Mouse (Mus musculus) lung, embryonic 15.5 days (tissue): ENCODE results near the gene Rufy4. TPM values are rescaled to one million over a fixed set of nuclear protein-coding genes. Genes with fewer than 3 reads are reported as not detected.
A peak's percentile ranks its signal among the peaks of the same experiment; 100 is the strongest.

Source experiments
- ATAC-seq: fragments of 200-750 bp; cut with Nextera tagmentation; 2 replicates; pipeline ENCODE4 v1.8.0; 2017; ENCODE audit warnings: moderate number of reproducible peaks, borderline replicate concordance; ENCODE audit not compliant: low FRiP score, low TSS enrichment; ENCODE audit errors: extremely low read depth
- H3K27ac ChIP-seq: fragments of 300-500 bp; sonication (generic); 2 replicates; pipeline ENCODE4 v1.5.1; 2015; ENCODE audit warnings: moderate library complexity, mild to moderate bottlenecking, inconsistent platforms
- H3K27me3 ChIP-seq: fragments of 300-500 bp; sonication (generic); 2 replicates; pipeline ENCODE4 v1.6.1; 2015; ENCODE audit warnings: inconsistent platforms
- H3K36me3 ChIP-seq: fragments of 300-500 bp; sonication (generic); 2 replicates; pipeline ENCODE4 v1.6.1; 2015; ENCODE audit warnings: inconsistent platforms
- H3K4me1 ChIP-seq: fragments of 300-500 bp; sonication (generic); 2 replicates; pipeline ENCODE4 v1.6.1; 2015; ENCODE audit warnings: inconsistent platforms
- H3K4me2 ChIP-seq: fragments of 300-500 bp; sonication (generic); 2 replicates; pipeline ENCODE4 v1.6.1; 2015; ENCODE audit warnings: inconsistent platforms, mild to moderate bottlenecking, moderate library complexity
- H3K4me3 ChIP-seq: fragments of 300-500 bp; sonication (generic); 2 replicates; pipeline ENCODE4 v1.5.1; 2015; ENCODE audit warnings: mild to moderate bottlenecking, inconsistent platforms
- H3K9ac ChIP-seq: fragments of 300-500 bp; sonication (generic); 2 replicates; pipeline ENCODE4 v1.6.1; 2015; ENCODE audit warnings: inconsistent platforms
- H3K9me3 ChIP-seq: fragments of 300-500 bp; sonication (generic); 2 replicates; pipeline ENCODE4 v1.6.1; 2016; ENCODE audit warnings: inconsistent platforms
- WGBS: fragments of 180-500 bp; shearing (Covaris S2); methylation state at CpG from one replicate; pipeline ENCODE4 v1.1.7; 2015; 5-methylcytosine and 5-hydroxymethylcytosine counted together
- polyA plus RNA-seq: library from polyadenylated mRNA; unstranded; fragments of >200 nt; fragmentation: Nextera tagmentation; extraction: Ambion mirVana; gene quantifications from 2 replicates; pipeline ENCODE4 v1.2.1, GENCODE M21; 2015

Gene Rufy4
- 0.35 and 0.41 TPM in 2 replicates for polyA plus RNA-seq

DNA sequence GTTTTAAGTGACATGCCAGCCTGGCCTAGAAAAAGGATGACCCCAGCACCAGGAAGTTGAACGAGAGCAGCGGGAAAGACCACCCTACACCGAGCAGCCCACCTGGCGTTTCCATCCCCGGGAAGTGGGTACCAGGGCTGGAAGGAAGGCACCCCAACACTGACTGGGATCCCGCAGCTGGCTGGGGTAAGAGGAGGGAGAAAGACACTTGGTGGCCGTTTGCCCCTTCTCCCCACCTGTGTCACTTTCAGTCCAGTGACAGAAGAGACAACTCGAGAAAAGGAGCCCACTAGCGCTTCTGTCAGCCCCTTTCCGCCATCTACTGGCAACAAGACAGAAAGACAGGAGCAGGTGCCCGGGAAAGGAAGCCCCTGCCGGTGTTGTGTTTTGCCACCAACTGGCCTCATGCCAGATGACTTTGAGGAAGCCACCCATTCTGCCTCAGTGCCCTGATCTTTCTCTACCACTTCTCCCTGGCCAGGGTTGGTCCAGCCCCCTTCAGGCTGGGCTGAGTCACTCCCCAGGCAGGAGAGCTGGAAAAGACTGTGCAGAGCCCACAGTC, at the start of gene Rufy4:
TSS of gene Rufy4 (plus strand) at position 551 of the 562 bp plus-strand sequence.
- H3K4me3 ChIP-seq = peak within 1 kb of the TSS; percentile 57
- H3K9me3 ChIP-seq = no peaks in the 10 kb centered on the region
- peak within 1 kb of the TSS; percentile 58 for H3K27ac ChIP-seq
- peaks cover 14% of the 10 kb centered on the region; the same call in 1 of the 2 replicates for H3K27me3 ChIP-seq
- no peaks in the 10 kb centered on the region for H3K36me3 ChIP-seq
- peak within 1 kb of the TSS; percentile 95 for H3K4me2 ChIP-seq
- H3K9ac ChIP-seq = peak within 1 kb of the TSS; percentile 66
- peak; percentile 39; the same call in 1 of the 2 replicates for ATAC-seq
- H3K4me1 ChIP-seq = peaks cover 38% of the 10 kb centered on the region
- under 1% methylated on average over 12 of the region's 12 CpGs for WGBS

- H3K4me2 ChIP-seq = no peak overlapping the region
- 48% methylated on average over 4 of the region's 4 CpGs for WGBS
- no peak for ATAC-seq
Observed at GRCm38 (mm10) chr1:74076230-74076629, 49.1 kb upstream of the Rufy4 start.

GRCm38 (mm10) chr1:74077353-74077752, 48.0 kb upstream of the Rufy4 start:
- Histone ChIP-seq H3K27me3 (no peaks in the 10 kb centered on the region), H3K4me2 (no peak overlapping the region), H3K36me3 (no peaks in the 10 kb centered on the region), H3K27ac (no peak overlapping the region), H3K9me3 (no peaks in the 10 kb centered on the region), H3K9ac (no peak overlapping the region), H3K4me1 (peaks cover 30% of the 10 kb centered on the region), H3K4me3 (no peak overlapping the region)
- WGBS = 4% methylated on average over 2 of the region's 2 CpGs
- peak; percentile 44; the same call in 1 of the 2 replicates for ATAC-seq

More at GRCm38 (mm10) chr1:74076230-74076629, 49.1 kb upstream of the Rufy4 start:
- no peak overlapping the region for H3K4me3 ChIP-seq
- no peak overlapping the region for H3K9ac ChIP-seq
- H3K4me1 ChIP-seq = peaks cover 19% of the 10 kb centered on the region
- H3K27me3 ChIP-seq = no peaks in the 10 kb centered on the region
- no peaks in the 10 kb centered on the region for H3K36me3 ChIP-seq
- H3K9me3 ChIP-seq = no peaks in the 10 kb centered on the region
- H3K27ac ChIP-seq = no peak overlapping the region

DNA sequence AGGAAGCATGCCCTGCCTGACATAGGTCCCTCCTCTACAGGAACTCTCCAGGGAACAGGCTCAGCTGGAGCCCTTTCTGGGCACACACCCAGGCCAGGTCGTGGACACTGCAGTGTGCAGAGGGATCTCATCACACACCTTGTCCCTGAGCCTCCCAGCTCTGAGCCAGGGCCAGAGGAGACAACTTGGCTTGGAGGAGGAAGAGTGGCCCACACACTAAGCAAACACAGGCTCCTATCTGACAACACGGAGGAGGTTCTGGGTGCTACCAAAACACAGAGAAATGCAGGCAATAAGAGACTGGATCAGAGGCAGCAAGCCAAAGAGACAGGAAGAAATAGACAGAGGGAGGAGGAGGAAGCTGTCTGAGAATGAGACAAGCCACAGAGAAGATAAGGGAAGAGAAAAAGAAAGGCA, 43.8 kb upstream of the Rufy4 start:
- ATAC-seq = peak; percentile 16; the same call in 1 of the 2 replicates
- H3K4me1 ChIP-seq = peaks cover 46% of the 10 kb centered on the region
- H3K36me3 ChIP-seq = no peaks in the 10 kb centered on the region
- WGBS = 12% methylated on average over 2 of the region's 2 CpGs
- no peak overlapping the region for H3K4me2 ChIP-seq
- H3K4me3 ChIP-seq = no peak overlapping the region
- no peaks in the 10 kb centered on the region for H3K9me3 ChIP-seq
- no peak overlapping the region for H3K9ac ChIP-seq
- H3K27ac ChIP-seq = peak overlapping the region; percentile 70
- no peaks in the 10 kb centered on the region for H3K27me3 ChIP-seq

GRCm38 (mm10) chr1:74082841-74083463, 42.4 kb upstream of the Rufy4 start:
- Histone ChIP-seq H3K27ac (peak overlapping the region; percentile 21), H3K36me3 (no peaks in the 10 kb centered on the region), H3K9me3 (no peaks in the 10 kb centered on the region), H3K4me1 (peaks cover 42% of the 10 kb centered on the region), H3K4me2 (no peak overlapping the region), H3K9ac (0 out of 2 replicates have a peak overlapping the region, but pooled peaks have one; percentile 17), H3K27me3 (no peaks in the 10 kb centered on the region), H3K4me3 (no peak overlapping the region)
- peak; percentile 19; the same call in 1 of the 2 replicates for ATAC-seq
- 8% methylated on average over 6 of the region's 6 CpGs for WGBS

DNA sequence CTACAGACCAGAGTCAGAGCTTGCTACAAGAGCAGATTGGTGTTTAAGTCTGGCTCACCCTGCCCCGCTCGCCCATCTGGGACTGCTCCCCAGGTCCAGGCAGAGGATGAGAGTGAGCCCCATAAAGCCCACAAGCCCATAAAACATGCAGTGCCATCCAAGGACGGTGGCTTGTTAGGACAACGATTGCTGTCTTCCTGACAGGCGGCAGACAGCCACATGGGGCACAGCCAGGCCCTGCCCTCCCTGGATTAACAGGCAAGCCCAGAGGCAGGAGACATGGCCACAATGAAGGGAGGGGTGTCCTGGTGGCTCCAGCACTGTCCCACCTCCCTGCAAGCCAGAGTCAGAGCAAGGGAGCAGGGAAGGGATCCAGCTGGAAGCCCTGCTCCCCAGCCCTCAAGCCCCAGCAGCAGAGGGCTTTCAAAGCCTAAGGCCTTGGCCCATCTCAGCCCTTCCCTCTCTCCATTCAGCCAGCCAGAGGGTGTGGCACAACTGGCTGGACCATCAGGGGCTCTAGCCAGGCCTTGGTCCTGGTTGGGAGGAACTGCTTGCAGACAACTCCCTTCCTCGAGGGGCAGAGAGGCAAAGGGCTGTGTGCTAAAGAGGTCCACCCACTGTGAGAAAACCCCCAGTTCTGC, 41.2 kb upstream of the Rufy4 start:
- H3K27me3 ChIP-seq = no peaks in the 10 kb centered on the region
- no peak overlapping the region for H3K4me3 ChIP-seq
- WGBS = 63% methylated on average over 6 of the region's 6 CpGs
- peak; percentile 41 for ATAC-seq
- H3K27ac ChIP-seq = peak overlapping the region; percentile 21
- H3K36me3 ChIP-seq = no peaks in the 10 kb centered on the region
- H3K4me2 ChIP-seq = no peak overlapping the region
- no peak overlapping the region for H3K9ac ChIP-seq
- no peaks in the 10 kb centered on the region for H3K9me3 ChIP-seq
- H3K4me1 ChIP-seq = peaks cover 51% of the 10 kb centered on the region

GRCm38 (mm10) chr1:74084752-74085151, 40.6 kb upstream of the Rufy4 start:
- Histone ChIP-seq H3K36me3 (no peaks in the 10 kb centered on the region), H3K4me3 (no peak overlapping the region), H3K4me1 (peaks cover 56% of the 10 kb centered on the region), H3K4me2 (no peak overlapping the region), H3K9ac (no peak overlapping the region), H3K27me3 (no peaks in the 10 kb centered on the region), H3K9me3 (no peaks in the 10 kb centered on the region), H3K27ac (peak overlapping the region; percentile 21)
- 36% methylated on average over 5 of the region's 5 CpGs for WGBS
- ATAC-seq = no peak

GRCm38 (mm10) chr1:74085566-74085965, 39.8 kb upstream of the Rufy4 start:
- Histone ChIP-seq H3K4me1 (peaks cover 64% of the 10 kb centered on the region), H3K27ac (no peak overlapping the region), H3K4me3 (no peak overlapping the region), H3K9me3 (no peaks in the 10 kb centered on the region), H3K9ac (no peak overlapping the region), H3K36me3 (no peaks in the 10 kb centered on the region), H3K27me3 (no peaks in the 10 kb centered on the region), H3K4me2 (no peak overlapping the region)
- ATAC-seq = no peak
- WGBS = 83% methylated on average over 7 of the region's 7 CpGs

- no peak overlapping the region for H3K4me3 ChIP-seq
- peaks cover 66% of the 10 kb centered on the region for H3K4me1 ChIP-seq
- 0 out of 2 replicates have a peak overlapping the region, but pooled peaks have one; percentile 61 for H3K4me2 ChIP-seq
- WGBS = 63% methylated on average over 1 of the region's 1 CpGs
- no peaks in the 10 kb centered on the region for H3K9me3 ChIP-seq
- no peak overlapping the region for H3K9ac ChIP-seq
- H3K27ac ChIP-seq = no peak overlapping the region
- H3K27me3 ChIP-seq = no peaks in the 10 kb centered on the region
- H3K36me3 ChIP-seq = no peaks in the 10 kb centered on the region
- no peak for ATAC-seq
Observed at GRCm38 (mm10) chr1:74088569-74088968, 36.8 kb upstream of the Rufy4 start.

- peak overlapping the region; percentile 37 for H3K4me3 ChIP-seq
Observed at GRCm38 (mm10) chr1:74090329-74090728, 35.0 kb upstream of the Rufy4 start.

GRCm38 (mm10) chr1:74091138-74091537, 34.2 kb upstream of the Rufy4 start:
- Histone ChIP-seq H3K9ac (peak overlapping the region; percentile 40), H3K27ac (peak overlapping the region; percentile 94), H3K4me1 (peaks cover 60% of the 10 kb centered on the region), H3K9me3 (no peaks in the 10 kb centered on the region), H3K4me3 (peak overlapping the region; percentile 37), H3K27me3 (peaks cover 9% of the 10 kb centered on the region; the same call in 1 of the 2 replicates), H3K4me2 (peak overlapping the region; percentile 61), H3K36me3 (no peaks in the 10 kb centered on the region)
- WGBS = 18% methylated on average over 6 of the region's 7 CpGs
- ATAC-seq = peak; percentile 66; the same call in 1 of the 2 replicates

More at GRCm38 (mm10) chr1:74090329-74090728, 35.0 kb upstream of the Rufy4 start:
- H3K27me3 ChIP-seq = 0 out of 2 replicates have a peak, but pooled peaks cover 4% of the 10 kb centered on the region
- H3K4me2 ChIP-seq = peak overlapping the region; percentile 61
- peak overlapping the region; percentile 40 for H3K9ac ChIP-seq
- H3K27ac ChIP-seq = no peak overlapping the region
- peaks cover 60% of the 10 kb centered on the region for H3K4me1 ChIP-seq
- no peaks in the 10 kb centered on the region for H3K9me3 ChIP-seq
- 32% methylated on average over 7 of the region's 7 CpGs for WGBS
- H3K36me3 ChIP-seq = no peaks in the 10 kb centered on the region
- no peak for ATAC-seq
